Mouse (Mus musculus): Measurements from ENCODE around the gene BC053393.

GRCm38 (mm10) chr11:46543530-46543929, 27.8 kb upstream of the BC053393 start:
- TF ChIP-seq CTCF (IDR thresholded peaks at IDR 0.05; ENCODE audit: control insufficient read depth, insufficient read depth, insufficient replicate concordance, low read depth, low read length) (no peak), POLR2A (IDR thresholded peaks at IDR 0.05; ENCODE audit: control insufficient read depth, low read depth, low read length) (no peak)
